Mouse (Mus musculus) lung, adult 10 weeks (tissue): ENCODE measurements around the gene Scgb1b24. TPM values are rescaled to one million over a fixed set of nuclear protein-coding genes. Genes with fewer than 3 reads are reported as not detected.

Source experiments
- polyA plus RNA-seq: library from polyadenylated mRNA; stranded (reverse); fragments of 350-450 nt; fragmentation: Illumina TruSeq; extraction: RNeasy Lipid Tissue Mini Kit (QIAGEN cat#74804); gene quantifications from one replicate; pipeline ENCODE4 v1.2.3, GENCODE M21; 2014; ENCODE audit warnings: low read depth, low replicate concordance; ENCODE audit not compliant: insufficient read depth

Gene Scgb1b24
- polyA plus RNA-seq = not detected

DNA sequence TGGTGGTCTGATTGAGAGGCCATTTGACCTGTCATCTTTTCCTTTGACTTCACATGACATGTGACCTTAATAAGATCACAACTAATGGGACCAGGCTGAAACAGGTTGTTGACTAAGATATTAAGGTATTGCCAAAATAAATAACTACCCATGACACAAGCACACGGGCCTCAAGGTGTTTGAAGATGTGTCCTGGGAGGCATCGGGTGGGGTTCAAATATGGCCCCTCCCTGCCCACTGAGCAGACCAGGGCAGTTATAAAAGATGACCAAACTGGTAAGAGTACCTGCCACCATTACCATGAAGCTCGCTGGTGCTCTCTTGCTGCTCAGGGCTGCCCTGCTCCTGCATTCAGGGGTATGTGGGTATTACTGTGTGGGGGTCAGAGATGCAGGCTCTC lies at the start of gene Scgb1b24:
Gene Scgb1b24, plus strand, starts transcription at position 301 of the 400 bp plus-strand sequence.

DNA sequence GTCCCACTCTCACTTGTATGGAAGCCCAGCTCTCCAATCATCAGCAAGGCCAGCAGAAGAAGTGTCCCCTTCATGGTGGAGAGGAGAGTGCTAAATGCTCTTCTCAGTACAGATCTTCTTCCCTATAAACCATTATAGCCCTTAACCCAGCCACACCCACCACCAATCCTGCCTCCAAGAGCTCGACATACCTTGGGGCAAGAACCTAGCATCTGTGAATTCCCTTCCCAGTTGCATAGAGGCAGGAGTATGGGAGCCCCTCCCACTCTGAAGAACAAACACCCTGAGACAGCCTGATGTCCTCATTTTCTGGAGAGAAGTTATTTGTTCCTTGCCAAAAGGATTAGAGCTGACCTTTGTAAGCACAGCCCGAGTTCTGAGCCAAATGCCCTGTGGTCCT lies 4.4 kb upstream of the Scgb1b24 start, which contains the start of gene Scgb2b24:
Gene Scgb2b24, minus strand, starts transcription at position 101 of the 400 bp plus-strand sequence.

Other genes starting within 250 kb of the Scgb1b24 start
- gene Scgb2b21, start 223.3 kb upstream of the Scgb1b24 start, polyA plus RNA-seq = not detected
- not detected for gene Scgb2b24, start 4.5 kb upstream of the Scgb1b24 start, polyA plus RNA-seq
- not detected for gene Scgb2b26, start 201.2 kb downstream of the Scgb1b24 start, polyA plus RNA-seq